Mouse (Mus musculus): ENCODE results near the gene Gm9747. TPM values are rescaled to one million over a fixed set of nuclear protein-coding genes. Genes with fewer than 3 reads are reported as not detected.

Gene Gm9747
- polyA plus RNA-seq, 1 experiment from 2014 or later: 22.1 TPM

Other genes with a start within 250 kb of the Gm9747 start
- 7.5 and 8.2 TPM in 2 replicates for gene Irs1, start 58.3 kb downstream of the Gm9747 start, polyA plus RNA-seq (2015; fragmentation: Nextera tagmentation; extraction: Ambion mirVana)
- 3.2 and 4.2 TPM in 2 replicates for gene Rhbdd1, start 83.3 kb downstream of the Gm9747 start, polyA plus RNA-seq (2015; fragmentation: Nextera tagmentation; extraction: Ambion mirVana)

Data from midbrain, embryonic 15.5 days (tissue).